Mouse (Mus musculus) splenic B cell, adult 2 months (primary cell): ENCODE measurements around the gene Tubg1.
A peak's percentile ranks its signal among the peaks of the same experiment; 100 is the strongest.

ENCODE experiments used
- DNase-seq: peaks from one replicate; pipeline ENCODE4 v3.0.0-alpha.2; 2011; ENCODE audit warnings: low read depth, low spot score
- H3K27me3 ChIP-seq: 2 replicates; pipeline ENCODE4 v1.6.1; 2012; ENCODE audit warnings: mild to moderate bottlenecking, low read length, moderate library complexity, mixed read lengths; ENCODE audit not compliant: control insufficient read depth, poor library complexity, insufficient read depth, severe bottlenecking
- H3K36me3 ChIP-seq: 2 replicates; pipeline ENCODE4 v1.6.1; 2012; ENCODE audit warnings: mild to moderate bottlenecking, low read length, moderate library complexity, mixed read lengths; ENCODE audit not compliant: control insufficient read depth, poor library complexity, insufficient read depth, severe bottlenecking

Tubg1 gene

GRCm38 (mm10) chr11:101119761-101120544 is at the start of gene Tubg1, which contains the start of gene Retreg3:
Gene Tubg1, plus strand, starts transcription at chr11:101119938.
Gene Retreg3, minus strand, starts transcription at chr11:101119893.
- Histone ChIP-seq H3K27me3 (no peaks in the 10 kb centered on the region), H3K36me3 (no peaks in the 10 kb centered on the region)
- peak; percentile 100 for DNase-seq

- DNase-seq: no peak
- no peaks in the 10 kb centered on the region for H3K27me3 ChIP-seq
These were observed 49.6 kb upstream of the Tubg1 start for GRCm38 (mm10) chr11:101070189-101070527.

GRCm38 (mm10) chr11:101070987-101071386 is 48.8 kb upstream of the Tubg1 start:
- no peak for DNase-seq
- H3K27me3 ChIP-seq: no peaks in the 10 kb centered on the region
- H3K36me3 ChIP-seq: peaks cover 1% of the 10 kb centered on the region

More at GRCm38 (mm10) chr11:101070189-101070527, 49.6 kb upstream of the Tubg1 start:
- peaks cover 1% of the 10 kb centered on the region for H3K36me3 ChIP-seq

GRCm38 (mm10) chr11:101071810-101072428 is 47.8 kb upstream of the Tubg1 start:
- peaks cover 1% of the 10 kb centered on the region for H3K36me3 ChIP-seq
- DNase-seq: no peak
- no peaks in the 10 kb centered on the region for H3K27me3 ChIP-seq

GRCm38 (mm10) chr11:101078121-101078520 is 41.6 kb upstream of the Tubg1 start, which contains the start of gene Hsd17b1:
Gene Hsd17b1, plus strand, starts transcription at chr11:101078411.
- Histone ChIP-seq H3K27me3 (no peaks in the 10 kb centered on the region), H3K36me3 (peaks cover under 1% of the 10 kb centered on the region; the same call in 1 of the 2 replicates)
- DNase-seq: no peak

GRCm38 (mm10) chr11:101079746-101080145 is 40.0 kb upstream of the Tubg1 start:
- H3K27me3 ChIP-seq: no peaks in the 10 kb centered on the region
- no peaks in the 10 kb centered on the region for H3K36me3 ChIP-seq
- no peak for DNase-seq

- no peak for DNase-seq
- Histone ChIP-seq H3K36me3 (no peaks in the 10 kb centered on the region), H3K27me3 (no peaks in the 10 kb centered on the region)
These were observed 39.3 kb upstream of the Tubg1 start for GRCm38 (mm10) chr11:101080421-101080820.

GRCm38 (mm10) chr11:101081659-101082058 is 38.1 kb upstream of the Tubg1 start:
- no peak for DNase-seq
- H3K27me3 ChIP-seq: no peaks in the 10 kb centered on the region
- H3K36me3 ChIP-seq: no peaks in the 10 kb centered on the region

GRCm38 (mm10) chr11:101082208-101083082 is 37.3 kb upstream of the Tubg1 start, which contains the start of gene Coasy:
Gene Coasy, plus strand, starts transcription at chr11:101082565.
- no peaks in the 10 kb centered on the region for H3K36me3 ChIP-seq

GRCm38 (mm10) chr11:101083083-101083697 is 36.5 kb upstream of the Tubg1 start:
- no peak for DNase-seq
- H3K36me3 ChIP-seq: no peaks in the 10 kb centered on the region
- no peaks in the 10 kb centered on the region for H3K27me3 ChIP-seq

More at GRCm38 (mm10) chr11:101082208-101083082, 37.3 kb upstream of the Tubg1 start, which contains the start of gene Coasy:
- H3K27me3 ChIP-seq: no peaks in the 10 kb centered on the region
- DNase-seq: peak; percentile 88

- Histone ChIP-seq H3K36me3 (no peaks in the 10 kb centered on the region), H3K27me3 (no peaks in the 10 kb centered on the region)
- no peak for DNase-seq
These were observed 35.5 kb upstream of the Tubg1 start for GRCm38 (mm10) chr11:101084246-101084645.

- peaks cover 2% of the 10 kb centered on the region; the same call in 1 of the 2 replicates for H3K36me3 ChIP-seq
- no peak for DNase-seq
- no peaks in the 10 kb centered on the region for H3K27me3 ChIP-seq
These were observed 34.9 kb upstream of the Tubg1 start for GRCm38 (mm10) chr11:101084811-101085210.

GRCm38 (mm10) chr11:101085617-101086322 is 34.0 kb upstream of the Tubg1 start:
- no peaks in the 10 kb centered on the region for H3K27me3 ChIP-seq
- H3K36me3 ChIP-seq: peaks cover 3% of the 10 kb centered on the region
- DNase-seq: no peak

- no peaks in the 10 kb centered on the region for H3K27me3 ChIP-seq
- H3K36me3 ChIP-seq: peaks cover 6% of the 10 kb centered on the region
- no peak for DNase-seq
These were observed 33.4 kb upstream of the Tubg1 start for GRCm38 (mm10) chr11:101086323-101086674.
